Mouse (Mus musculus) embryonic facial prominence, embryonic 15.5 days (tissue): ENCODE measurements around the gene Gpc6. TPM values are rescaled to one million over a fixed set of nuclear protein-coding genes. Genes with fewer than 3 reads are reported as not detected.

Experiments
- ATAC-seq: fragments of 200-750 bp; cut with Nextera tagmentation; 2 replicates; pipeline ENCODE4 v1.8.0; 2017; ENCODE audit warnings: low read depth, moderate TSS enrichment; ENCODE audit not compliant: insufficient number of reproducible peaks, low FRiP score, low TSS enrichment
- H3K27ac ChIP-seq: fragments of 300-500 bp; sonication (generic); replicated peaks from 2 replicates; pipeline ENCODE4 v1.5.1; 2015; ENCODE audit warnings: mild to moderate bottlenecking, inconsistent platforms
- H3K27me3 ChIP-seq: fragments of 300-500 bp; sonication (generic); 2 replicates; pipeline ENCODE4 v1.6.1; 2015; ENCODE audit warnings: inconsistent platforms
- H3K36me3 ChIP-seq: fragments of 300-500 bp; sonication (generic); 2 replicates; pipeline ENCODE4 v1.6.1; 2015; ENCODE audit warnings: mild to moderate bottlenecking, inconsistent platforms
- H3K4me1 ChIP-seq: fragments of 300-500 bp; sonication (generic); 2 replicates; pipeline ENCODE4 v1.6.1; 2015; ENCODE audit warnings: inconsistent platforms
- H3K4me2 ChIP-seq: fragments of 300-500 bp; sonication (generic); replicated peaks from 2 replicates; pipeline ENCODE4 v1.6.1; 2015; ENCODE audit warnings: mild to moderate bottlenecking, inconsistent platforms
- H3K4me3 ChIP-seq: fragments of 300-500 bp; sonication (generic); replicated peaks from 2 replicates; pipeline ENCODE4 v1.5.1; 2015; ENCODE audit warnings: mild to moderate bottlenecking, inconsistent platforms
- H3K9ac ChIP-seq: fragments of 300-500 bp; sonication (generic); 2 replicates; pipeline ENCODE4 v1.6.1; 2015; ENCODE audit warnings: inconsistent platforms
- H3K9me3 ChIP-seq: fragments of 300-500 bp; sonication (generic); replicated peaks from 2 replicates; pipeline ENCODE4 v1.6.1; 2016; ENCODE audit warnings: inconsistent platforms
- WGBS: fragments of 180-500 bp; shearing (Covaris S2); methylation state at CpG from one replicate; pipeline ENCODE4 v1.1.7; 2015; 5-methylcytosine and 5-hydroxymethylcytosine counted together
- polyA plus RNA-seq: library from polyadenylated mRNA; unstranded; fragments of >200 nt; fragmentation: Nextera tagmentation; extraction: Ambion mirVana; gene quantifications from 2 replicates; pipeline ENCODE4 v1.2.1, GENCODE M21; 2015

Gpc6 gene
- polyA plus RNA-seq, 1 experiment from 2014 or later, result 42.3 TPM

DNA sequence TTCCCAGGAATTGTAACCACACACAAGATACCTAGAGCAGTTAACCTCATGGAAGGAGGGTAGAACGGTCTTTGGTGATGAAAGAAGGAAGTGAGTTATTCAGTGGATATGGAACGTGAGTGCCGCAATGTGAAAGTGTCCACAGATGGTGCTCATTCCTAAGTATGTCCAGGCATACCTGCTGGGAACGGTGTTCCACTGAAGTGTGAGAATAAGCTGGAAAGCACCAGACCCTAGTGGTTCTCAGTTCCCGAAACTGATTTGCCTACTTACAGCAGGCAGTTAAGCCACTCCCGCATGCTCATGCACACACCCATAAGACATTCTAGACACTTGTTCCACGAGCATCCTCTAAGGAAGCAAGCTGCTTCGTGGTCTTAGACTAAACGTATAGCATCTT lies 890.9 kb downstream of the Gpc6 start:
- H3K36me3 ChIP-seq, result no peaks in the 10 kb centered on the region
- WGBS, result 89% methylated on average over 9 of the region's 9 CpGs
- no peaks in the 10 kb centered on the region for H3K27me3 ChIP-seq
- no peak overlapping the region for H3K9ac ChIP-seq
- H3K4me2 ChIP-seq, result no peak overlapping the region
- no peak overlapping the region for H3K27ac ChIP-seq
- 0 out of 2 replicates have a peak, but pooled peaks cover under 1% of the 10 kb centered on the region for H3K4me1 ChIP-seq
- no peak for ATAC-seq
- H3K4me3 ChIP-seq, result no peak overlapping the region
- no peaks in the 10 kb centered on the region for H3K9me3 ChIP-seq

DNA sequence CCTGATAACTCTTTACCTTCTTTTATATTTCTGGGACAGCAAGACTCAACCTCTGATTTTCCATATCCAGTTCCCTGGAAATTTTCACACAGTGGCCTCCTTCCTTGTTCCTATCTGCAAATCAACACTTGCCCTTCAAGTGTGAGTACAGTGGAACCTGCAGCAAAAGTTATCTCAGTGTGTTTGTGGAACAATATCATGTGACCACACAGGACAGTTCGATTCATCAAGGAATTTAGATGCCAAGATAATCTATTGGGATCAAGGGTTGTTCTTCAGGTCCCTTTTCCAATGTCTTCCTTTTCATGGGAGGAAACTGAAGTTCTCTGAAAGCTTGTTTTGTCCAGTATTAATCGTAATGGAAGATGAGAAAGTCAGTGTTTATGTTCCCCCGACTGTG lies 891.6 kb downstream of the Gpc6 start:
- H3K9me3 ChIP-seq, result no peaks in the 10 kb centered on the region
- no peak overlapping the region for H3K4me2 ChIP-seq
- H3K27me3 ChIP-seq, result no peaks in the 10 kb centered on the region
- H3K4me1 ChIP-seq, result no peaks in the 10 kb centered on the region
- H3K27ac ChIP-seq, result no peak overlapping the region
- ATAC-seq, result no peak
- H3K9ac ChIP-seq, result no peak overlapping the region
- 80% methylated on average over 3 of the region's 3 CpGs for WGBS
- no peaks in the 10 kb centered on the region for H3K36me3 ChIP-seq
- no peak overlapping the region for H3K4me3 ChIP-seq

DNA sequence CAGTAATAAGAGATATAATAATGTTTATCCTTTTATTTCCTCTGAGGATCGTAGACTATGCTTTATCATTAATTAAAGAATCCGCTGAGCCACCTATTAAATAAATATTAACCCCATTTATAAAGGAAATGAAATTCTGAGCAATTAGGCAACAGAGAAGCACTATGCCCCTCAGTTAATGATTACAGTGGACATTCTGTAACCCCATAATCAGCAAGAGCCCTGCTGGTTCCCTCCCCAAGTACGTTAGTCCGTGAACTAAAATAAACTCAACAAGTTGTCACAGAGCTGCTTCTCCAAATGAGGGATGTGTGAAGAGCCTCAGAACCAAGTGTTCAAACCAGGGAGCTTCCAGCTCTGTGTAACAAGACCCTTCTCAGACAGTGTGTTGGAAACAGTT lies 892.1 kb downstream of the Gpc6 start:
- Histone ChIP-seq H3K4me1 (no peaks in the 10 kb centered on the region), H3K27me3 (no peaks in the 10 kb centered on the region), H3K36me3 (no peaks in the 10 kb centered on the region), H3K4me2 (no peak overlapping the region), H3K9me3 (no peaks in the 10 kb centered on the region), H3K4me3 (no peak overlapping the region), H3K27ac (no peak overlapping the region), H3K9ac (no peak overlapping the region)
- ATAC-seq, result no peak
- WGBS, result 84% methylated on average over 4 of the region's 4 CpGs

DNA sequence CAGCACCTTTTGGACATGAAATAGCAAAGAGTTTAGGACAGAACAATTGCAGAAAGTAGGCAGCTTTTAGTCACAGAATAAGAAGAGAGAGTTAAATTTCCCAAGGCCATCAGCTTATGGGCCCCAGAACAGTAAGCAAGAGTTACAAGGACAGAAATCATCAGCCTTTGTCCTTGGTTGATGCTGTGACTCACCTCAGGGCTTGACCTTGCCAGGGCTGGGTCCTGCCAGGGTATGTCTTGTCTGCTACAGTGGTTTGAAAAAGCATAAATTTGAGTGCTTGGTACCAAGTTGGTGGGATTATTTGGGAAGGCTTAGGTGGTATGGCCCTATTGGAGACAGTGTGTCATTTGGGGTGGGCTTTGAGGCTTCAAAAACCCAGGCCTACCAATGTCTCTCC lies 899.4 kb downstream of the Gpc6 start:
- Histone ChIP-seq H3K4me3 (no peak overlapping the region), H3K4me1 (no peaks in the 10 kb centered on the region), H3K36me3 (no peaks in the 10 kb centered on the region), H3K27ac (no peak overlapping the region), H3K4me2 (no peak overlapping the region), H3K27me3 (no peaks in the 10 kb centered on the region), H3K9me3 (no peaks in the 10 kb centered on the region), H3K9ac (no peak overlapping the region)
- ATAC-seq, result no peak

DNA sequence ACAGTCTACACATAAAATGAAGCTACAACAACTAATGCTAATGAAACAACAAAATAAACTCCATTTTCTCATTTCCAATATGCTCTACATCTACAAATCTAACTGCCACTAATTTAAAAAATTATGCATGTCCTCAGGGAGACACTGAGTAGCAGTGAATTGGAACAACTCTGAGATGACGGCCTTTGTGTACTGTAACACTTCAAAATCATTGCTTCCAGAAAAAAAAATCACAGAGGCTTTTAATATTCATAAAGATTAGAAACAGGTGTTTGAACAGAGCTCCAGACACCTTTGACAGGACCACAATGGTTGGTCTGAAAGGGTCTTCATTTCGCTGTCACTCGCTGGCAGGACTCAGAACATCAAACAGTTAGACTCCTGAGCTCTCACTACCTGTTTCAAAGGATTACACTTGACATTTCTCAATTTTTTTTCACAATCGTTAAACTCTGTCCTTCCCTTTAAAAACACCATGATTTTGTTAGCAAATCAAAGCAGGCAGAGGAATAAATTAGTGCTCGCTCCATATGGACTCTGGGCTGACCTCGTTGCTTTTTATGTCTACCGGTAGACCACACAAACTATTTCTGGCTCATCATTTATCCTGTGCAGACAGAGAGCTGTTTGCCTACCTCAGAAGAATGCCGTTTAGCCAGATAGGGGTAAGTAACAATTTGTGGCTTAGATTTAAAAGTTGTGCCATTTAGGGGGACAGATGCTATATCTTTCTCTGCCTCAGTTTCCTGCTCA lies 901.4 kb downstream of the Gpc6 start:
- Histone ChIP-seq H3K36me3 (no peaks in the 10 kb centered on the region), H3K4me3 (no peak overlapping the region), H3K4me2 (no peak overlapping the region), H3K27ac (no peak overlapping the region), H3K9me3 (no peaks in the 10 kb centered on the region), H3K4me1 (no peaks in the 10 kb centered on the region), H3K9ac (no peak overlapping the region), H3K27me3 (no peaks in the 10 kb centered on the region)
- no peak for ATAC-seq
- 49% methylated on average over 8 of the region's 8 CpGs for WGBS

DNA sequence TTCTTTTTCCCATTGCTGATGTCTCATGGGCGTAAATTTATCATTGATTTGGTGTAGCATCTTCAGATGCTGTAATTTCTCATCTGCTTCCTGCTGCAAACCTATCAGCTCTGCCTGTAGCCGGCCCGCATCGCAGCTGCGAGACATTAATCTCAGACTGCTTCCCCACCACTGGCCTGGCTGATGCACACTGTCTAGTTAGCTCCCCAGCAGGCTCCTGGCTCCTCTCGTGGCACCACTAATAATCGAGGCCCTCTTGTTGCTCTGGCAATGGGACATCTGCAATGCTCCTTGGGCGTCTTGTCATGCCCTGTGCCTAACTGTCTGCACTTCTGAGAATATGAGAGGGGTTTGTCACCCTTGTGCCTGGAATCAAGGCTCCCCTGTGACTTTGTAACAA lies 906.2 kb downstream of the Gpc6 start:
- H3K27ac ChIP-seq, result no peak overlapping the region
- H3K4me3 ChIP-seq, result no peak overlapping the region
- no peak for ATAC-seq
- 88% methylated on average over 8 of the region's 8 CpGs for WGBS
- H3K27me3 ChIP-seq, result no peaks in the 10 kb centered on the region
- H3K36me3 ChIP-seq, result no peaks in the 10 kb centered on the region
- H3K4me2 ChIP-seq, result no peak overlapping the region
- no peak overlapping the region for H3K9ac ChIP-seq
- H3K9me3 ChIP-seq, result no peaks in the 10 kb centered on the region
- H3K4me1 ChIP-seq, result no peaks in the 10 kb centered on the region

DNA sequence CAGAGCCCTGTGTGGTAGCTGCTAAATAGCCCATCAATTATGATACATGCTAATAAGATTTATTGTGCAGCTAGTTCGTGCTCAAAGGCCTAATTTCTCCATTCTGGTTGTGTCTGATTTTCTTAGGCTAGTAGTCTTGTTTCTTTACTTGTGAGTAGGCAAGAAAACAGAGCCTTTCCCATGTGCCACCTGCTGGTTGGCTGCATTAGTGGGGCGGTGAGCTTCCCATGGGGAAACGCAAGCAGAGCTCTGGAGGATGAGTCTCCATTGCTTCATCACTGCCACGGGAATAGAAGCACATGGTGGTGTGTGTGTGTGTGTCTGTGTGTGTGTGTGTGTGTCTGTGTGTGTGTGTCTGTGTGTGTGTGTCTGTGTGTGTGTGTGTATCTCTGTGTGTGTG lies 906.6 kb downstream of the Gpc6 start:
- no peak for ATAC-seq
- Histone ChIP-seq H3K9ac (no peak overlapping the region), H3K4me2 (no peak overlapping the region), H3K36me3 (no peaks in the 10 kb centered on the region), H3K9me3 (no peaks in the 10 kb centered on the region), H3K4me1 (no peaks in the 10 kb centered on the region), H3K27me3 (no peaks in the 10 kb centered on the region), H3K4me3 (no peak overlapping the region), H3K27ac (no peak overlapping the region)
- 70% methylated on average over 4 of the region's 4 CpGs for WGBS

DNA sequence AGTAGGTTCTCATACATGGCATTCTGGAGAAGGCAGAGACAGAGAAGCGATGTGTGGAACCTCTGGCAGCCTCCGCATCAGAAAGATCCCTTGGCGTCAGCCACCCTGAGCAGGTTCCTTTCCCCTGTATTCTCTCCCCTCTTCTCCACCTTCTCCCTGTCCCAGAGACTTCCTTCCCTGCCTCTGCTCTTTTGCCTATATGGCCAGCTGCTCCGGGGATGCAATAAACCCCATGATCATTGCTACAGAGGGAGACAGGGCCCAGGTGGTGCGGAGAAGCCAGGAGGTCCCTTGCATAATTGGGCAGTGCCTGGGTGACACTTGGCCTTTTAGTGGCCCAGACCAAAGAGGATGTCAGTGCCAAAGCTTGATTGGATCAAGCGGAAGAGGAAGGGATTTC lies 910.4 kb downstream of the Gpc6 start:
- WGBS, result 90% methylated on average over 6 of the region's 6 CpGs
- no peak overlapping the region for H3K9ac ChIP-seq
- no peaks in the 10 kb centered on the region for H3K9me3 ChIP-seq
- H3K36me3 ChIP-seq, result no peaks in the 10 kb centered on the region
- no peak for ATAC-seq
- no peak overlapping the region for H3K4me3 ChIP-seq
- no peaks in the 10 kb centered on the region for H3K27me3 ChIP-seq
- H3K4me1 ChIP-seq, result no peaks in the 10 kb centered on the region
- no peak overlapping the region for H3K27ac ChIP-seq
- no peak overlapping the region for H3K4me2 ChIP-seq

DNA sequence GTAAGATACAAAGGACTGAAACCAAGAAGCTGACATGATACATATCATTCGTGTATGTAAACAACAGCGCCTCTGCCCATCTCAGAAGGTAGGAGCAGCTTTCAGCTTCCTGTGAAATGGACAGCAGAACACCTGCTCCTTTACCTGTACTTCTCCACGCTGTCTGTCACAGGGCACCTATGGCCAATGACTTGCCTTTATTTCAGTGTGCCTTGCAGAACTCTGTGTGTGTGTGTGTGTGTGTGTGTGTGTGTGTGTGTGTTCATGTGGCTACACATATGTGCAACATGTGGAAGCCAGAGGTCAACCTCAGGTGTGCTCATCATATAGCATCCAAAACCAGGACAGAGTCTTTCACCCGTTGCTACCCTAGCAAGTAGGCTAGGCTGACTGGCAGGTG lies 911.9 kb downstream of the Gpc6 start:
- H3K4me2 ChIP-seq, result no peak overlapping the region
- no peak for ATAC-seq

DNA sequence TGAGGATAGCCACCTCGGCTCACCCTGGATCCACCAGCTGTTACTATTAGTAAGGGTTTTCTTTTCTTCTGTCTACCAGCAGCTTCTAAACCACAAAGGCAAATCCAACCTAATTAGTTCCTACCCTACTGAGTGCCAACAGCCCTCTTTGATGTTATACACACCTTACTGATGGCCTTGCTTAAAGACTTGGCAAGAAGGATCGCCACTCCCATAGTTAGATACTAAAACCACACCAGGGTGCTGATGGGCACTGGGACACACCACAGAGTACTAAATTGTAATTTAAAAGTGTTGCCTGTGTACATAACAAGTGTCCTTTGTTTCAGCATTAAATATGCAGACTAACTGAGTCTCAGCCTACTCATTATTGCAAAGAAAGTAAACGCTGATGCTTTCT lies 912.6 kb downstream of the Gpc6 start:
- 60% methylated on average over 3 of the region's 3 CpGs for WGBS
- H3K4me2 ChIP-seq, result no peak overlapping the region
- ATAC-seq, result no peak

More for the DNA sequence above, 911.9 kb downstream of the Gpc6 start:
- Histone ChIP-seq H3K9ac (no peak overlapping the region), H3K4me3 (no peak overlapping the region), H3K9me3 (no peaks in the 10 kb centered on the region), H3K4me1 (no peaks in the 10 kb centered on the region), H3K36me3 (no peaks in the 10 kb centered on the region), H3K27ac (no peak overlapping the region), H3K27me3 (no peaks in the 10 kb centered on the region)
- 85% methylated on average over 4 of the region's 4 CpGs for WGBS

DNA sequence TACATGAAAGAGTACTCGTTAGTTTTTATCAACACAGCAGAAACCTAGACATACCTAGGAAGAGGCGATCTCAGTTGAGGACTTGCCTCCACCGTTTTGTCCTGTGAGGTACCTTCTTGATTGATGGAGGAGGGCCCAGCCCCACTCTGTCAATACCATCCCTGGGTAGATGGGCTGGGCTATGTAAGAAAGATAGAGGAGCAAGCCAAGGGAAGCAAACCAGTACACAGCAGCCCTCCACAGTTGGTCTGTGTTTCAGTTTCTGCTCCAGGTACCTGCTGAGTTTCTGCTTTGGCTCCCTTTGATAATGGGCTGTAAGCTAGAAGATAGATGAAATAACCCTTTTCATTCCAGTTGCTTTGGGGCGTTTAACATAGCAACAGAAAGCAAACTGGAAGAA lies 916.1 kb downstream of the Gpc6 start:
- H3K27me3 ChIP-seq, result no peaks in the 10 kb centered on the region
- no peak overlapping the region for H3K27ac ChIP-seq
- no peak overlapping the region for H3K9ac ChIP-seq
- H3K9me3 ChIP-seq, result no peaks in the 10 kb centered on the region
- H3K36me3 ChIP-seq, result no peaks in the 10 kb centered on the region
- no peak overlapping the region for H3K4me3 ChIP-seq
- H3K4me2 ChIP-seq, result no peak overlapping the region
- WGBS, result 74% methylated on average over 4 of the region's 4 CpGs
- no peaks in the 10 kb centered on the region for H3K4me1 ChIP-seq
- ATAC-seq, result no peak

More for the DNA sequence above, 912.6 kb downstream of the Gpc6 start:
- Histone ChIP-seq H3K36me3 (no peaks in the 10 kb centered on the region), H3K9ac (no peak overlapping the region), H3K4me3 (no peak overlapping the region), H3K4me1 (no peaks in the 10 kb centered on the region), H3K27ac (no peak overlapping the region), H3K9me3 (no peaks in the 10 kb centered on the region), H3K27me3 (no peaks in the 10 kb centered on the region)

DNA sequence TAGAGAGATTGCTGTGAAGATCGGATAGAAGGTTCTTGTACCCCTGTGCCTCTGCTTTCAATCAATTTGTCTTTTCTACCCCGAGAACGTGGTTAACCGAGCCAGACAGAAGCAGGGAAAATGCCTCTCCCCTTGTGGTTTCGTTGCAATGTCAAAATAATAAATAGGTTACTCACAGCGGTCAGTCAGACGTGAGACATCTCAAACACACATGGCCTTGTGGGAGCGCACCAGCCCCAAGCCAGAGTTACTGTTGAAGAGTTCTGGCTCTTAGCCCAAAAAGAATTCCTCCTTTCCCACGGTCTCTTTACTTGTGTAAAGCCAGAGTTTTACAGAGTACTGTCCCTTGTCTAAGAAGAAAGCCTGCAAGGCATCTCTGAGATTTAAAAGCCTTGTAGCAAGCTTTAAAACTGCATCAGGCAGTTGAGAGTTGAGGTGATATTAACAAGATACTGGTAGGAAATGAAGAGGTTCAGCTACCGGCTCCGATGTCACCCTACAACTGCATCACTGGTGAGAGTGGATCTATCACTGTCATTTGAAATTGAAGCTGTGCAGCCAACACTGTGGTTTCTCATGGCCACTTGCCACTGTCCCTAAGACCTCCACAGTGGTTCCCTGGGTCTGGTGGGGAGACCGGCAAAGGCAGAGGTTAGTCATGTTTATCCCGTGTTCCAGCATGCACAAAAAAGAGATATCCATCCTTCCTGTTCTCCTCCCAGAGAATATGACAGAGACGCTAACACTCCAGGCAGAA lies 916.9 kb downstream of the Gpc6 start:
- no peak for ATAC-seq
- no peaks in the 10 kb centered on the region for H3K9me3 ChIP-seq
- no peak overlapping the region for H3K4me3 ChIP-seq
- no peaks in the 10 kb centered on the region for H3K36me3 ChIP-seq
- no peaks in the 10 kb centered on the region for H3K27me3 ChIP-seq
- no peaks in the 10 kb centered on the region for H3K4me1 ChIP-seq
- H3K4me2 ChIP-seq, result no peak overlapping the region
- no peak overlapping the region for H3K9ac ChIP-seq
- H3K27ac ChIP-seq, result no peak overlapping the region
- WGBS, result 47% methylated on average over 14 of the region's 14 CpGs
